Mouse (Mus musculus) hindbrain, embryonic 16.5 days (tissue): ENCODE data around the gene Fggy. TPM values are rescaled to one million over a fixed set of nuclear protein-coding genes. Genes with fewer than 3 reads are reported as not detected.

Experiments
- ATAC-seq: fragments of 200-750 bp; cut with Nextera tagmentation; 2 replicates; pipeline ENCODE4 v1.8.0; 2017; ENCODE audit warnings: moderate TSS enrichment, moderate library complexity
- H3K27ac ChIP-seq: fragments of 300-500 bp; sonication (generic); 2 replicates; pipeline ENCODE4 v1.5.1; 2014; ENCODE audit warnings: low read depth, mild to moderate bottlenecking, control low read depth, low read length, moderate library complexity
- H3K27me3 ChIP-seq: fragments of 300-500 bp; sonication (generic); replicated peaks from 2 replicates; pipeline ENCODE4 v1.6.1; 2014; ENCODE audit warnings: low read length; ENCODE audit not compliant: control insufficient read depth, insufficient read depth
- H3K36me3 ChIP-seq: fragments of 300-500 bp; sonication (generic); 2 replicates; pipeline ENCODE4 v1.6.1; 2014; ENCODE audit warnings: mild to moderate bottlenecking, low read length, moderate library complexity, mixed read lengths; ENCODE audit not compliant: control insufficient read depth, insufficient read depth
- H3K4me1 ChIP-seq: fragments of 300-500 bp; sonication (generic); 2 replicates; pipeline ENCODE4 v1.6.1; 2014; ENCODE audit warnings: low read depth, low read length; ENCODE audit not compliant: control insufficient read depth, insufficient read depth
- H3K4me2 ChIP-seq: fragments of 300-500 bp; sonication (generic); 2 replicates; pipeline ENCODE4 v1.6.1; 2014; ENCODE audit warnings: mild to moderate bottlenecking, low read length, control low read depth, moderate library complexity
- H3K4me3 ChIP-seq: fragments of 300-500 bp; sonication (generic); 2 replicates; pipeline ENCODE4 v1.5.1; 2014; ENCODE audit warnings: mild to moderate bottlenecking, low read length, control low read depth, moderate library complexity
- H3K9ac ChIP-seq: fragments of 300-500 bp; sonication (generic); 2 replicates; pipeline ENCODE4 v1.6.1; 2014; ENCODE audit warnings: low read depth, mild to moderate bottlenecking, control low read depth, low read length, moderate library complexity
- H3K9me3 ChIP-seq: fragments of 300-500 bp; sonication (generic); 2 replicates; pipeline ENCODE4 v1.6.1; 2014; ENCODE audit warnings: mild to moderate bottlenecking, low read length, moderate library complexity; ENCODE audit not compliant: control insufficient read depth
- WGBS: fragments of 180-500 bp; shearing (Covaris S2); extraction: QIAGEN DNeasy Blood & Tissue Kit; methylation state at CpG from one replicate; pipeline ENCODE4 v1.1.7; 2014; 5-methylcytosine and 5-hydroxymethylcytosine counted together
- polyA plus RNA-seq: library from polyadenylated mRNA; unstranded; fragments of >200 nt; fragmentation: Nextera tagmentation; extraction: Ambion mirVana; gene quantifications from 2 replicates; pipeline ENCODE4 v1.2.1, GENCODE M21; 2015

Gene Fggy
- polyA plus RNA-seq, 1 experiment from 2014 or later, result 8.8 TPM

DNA sequence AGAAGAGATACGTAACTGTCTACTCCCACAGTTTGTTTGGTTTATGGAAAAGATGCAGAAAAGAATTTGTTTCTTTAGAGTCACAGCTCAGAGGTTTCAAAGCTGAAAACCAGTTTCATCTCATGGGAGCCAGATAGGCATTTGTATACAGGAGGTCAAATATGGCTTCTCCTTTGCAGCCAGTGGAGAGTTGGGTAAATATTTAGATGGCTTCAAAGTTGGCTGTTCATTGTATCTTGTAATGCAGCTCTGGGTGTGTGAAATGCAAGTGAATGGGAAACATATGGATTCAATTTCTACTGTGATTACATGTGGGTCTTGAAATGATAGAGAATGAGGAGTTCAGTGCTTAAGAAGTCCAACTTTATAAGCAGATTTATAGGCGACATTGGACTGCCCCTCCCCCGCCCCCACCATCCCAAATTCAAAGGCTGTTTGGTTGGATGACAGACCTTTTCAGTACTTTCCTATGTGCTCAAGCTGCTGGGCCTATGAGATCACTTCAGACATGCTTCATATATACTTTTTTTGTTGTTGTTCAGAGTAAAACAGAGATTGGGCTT is 234.7 kb downstream of the Fggy start:
- H3K4me3 ChIP-seq, result no peak overlapping the region
- no peak for ATAC-seq
- H3K27ac ChIP-seq, result no peak overlapping the region
- no peaks in the 10 kb centered on the region for H3K36me3 ChIP-seq
- H3K4me2 ChIP-seq, result no peak overlapping the region
- no peaks in the 10 kb centered on the region for H3K27me3 ChIP-seq
- no peaks in the 10 kb centered on the region; the same call in 1 of the 2 replicates for H3K4me1 ChIP-seq
- no peaks in the 10 kb centered on the region for H3K9me3 ChIP-seq
- no peak overlapping the region for H3K9ac ChIP-seq
- WGBS, result 92% methylated on average over 3 of the region's 3 CpGs

GRCm38 (mm10) chr4:95793647-95794328 is 236.5 kb downstream of the Fggy start:
- Histone ChIP-seq H3K27me3 (no peaks in the 10 kb centered on the region), H3K4me3 (no peak overlapping the region), H3K4me2 (no peak overlapping the region), H3K9me3 (no peaks in the 10 kb centered on the region), H3K27ac (no peak overlapping the region), H3K9ac (no peak overlapping the region), H3K4me1 (no peaks in the 10 kb centered on the region; the same call in 1 of the 2 replicates), H3K36me3 (no peaks in the 10 kb centered on the region)
- WGBS, result 63% methylated on average over 7 of the region's 7 CpGs
- peak; percentile 58 for ATAC-seq

DNA sequence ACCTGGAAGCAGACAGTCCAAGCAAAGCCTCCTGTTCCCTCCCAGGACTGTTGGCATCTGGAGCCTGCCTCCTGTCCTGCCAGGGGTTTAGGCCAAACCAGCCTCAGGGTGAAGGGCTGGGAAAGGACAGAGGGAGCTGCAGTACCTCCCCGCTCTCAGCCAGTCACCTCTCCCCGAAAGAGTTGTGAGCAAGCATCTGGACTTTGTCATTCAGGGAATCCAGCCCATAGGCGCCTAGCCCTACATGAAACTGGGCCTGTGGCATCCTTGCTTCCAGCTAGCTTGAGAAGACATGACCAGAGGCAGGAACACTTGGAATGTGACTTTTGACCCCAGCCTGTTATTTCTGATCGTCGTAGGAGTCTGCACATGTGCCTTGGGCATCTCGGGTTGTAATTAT is 237.3 kb downstream of the Fggy start:
- Histone ChIP-seq H3K36me3 (no peaks in the 10 kb centered on the region), H3K4me2 (no peak overlapping the region), H3K4me1 (no peaks in the 10 kb centered on the region), H3K27ac (no peak overlapping the region), H3K27me3 (no peaks in the 10 kb centered on the region), H3K9me3 (no peaks in the 10 kb centered on the region), H3K9ac (no peak overlapping the region), H3K4me3 (no peak overlapping the region)
- 79% methylated on average over 6 of the region's 6 CpGs for WGBS
- no peak for ATAC-seq

DNA sequence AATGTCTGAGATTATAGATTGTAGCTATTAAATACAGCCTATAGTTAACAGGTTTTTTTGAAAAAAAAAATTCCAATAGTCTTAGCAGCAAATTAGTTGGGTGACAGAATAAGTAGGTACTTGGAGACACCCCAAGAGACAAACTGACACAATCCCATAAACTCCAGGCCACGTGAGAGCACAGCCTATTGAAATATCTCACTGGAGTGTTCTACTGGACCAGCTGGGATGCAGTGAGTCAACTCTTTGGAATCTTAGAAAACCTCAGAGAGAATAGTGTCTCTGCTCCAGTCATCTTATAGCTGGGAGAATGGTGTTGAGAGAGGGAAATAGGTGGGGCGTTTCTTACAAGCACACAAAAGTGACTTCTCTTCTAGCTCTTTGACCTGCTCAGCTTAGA is 238.0 kb downstream of the Fggy start:
- Histone ChIP-seq H3K4me3 (no peak overlapping the region), H3K9ac (no peak overlapping the region), H3K36me3 (no peaks in the 10 kb centered on the region), H3K4me2 (no peak overlapping the region), H3K4me1 (no peaks in the 10 kb centered on the region), H3K27me3 (no peaks in the 10 kb centered on the region), H3K27ac (no peak overlapping the region), H3K9me3 (no peaks in the 10 kb centered on the region)
- 76% methylated on average over 2 of the region's 2 CpGs for WGBS
- no peak for ATAC-seq

- WGBS, result 56% methylated on average over 2 of the region's 2 CpGs
Observed at GRCm38 (mm10) chr4:95819650-95820049, 262.3 kb downstream of the Fggy start.

DNA sequence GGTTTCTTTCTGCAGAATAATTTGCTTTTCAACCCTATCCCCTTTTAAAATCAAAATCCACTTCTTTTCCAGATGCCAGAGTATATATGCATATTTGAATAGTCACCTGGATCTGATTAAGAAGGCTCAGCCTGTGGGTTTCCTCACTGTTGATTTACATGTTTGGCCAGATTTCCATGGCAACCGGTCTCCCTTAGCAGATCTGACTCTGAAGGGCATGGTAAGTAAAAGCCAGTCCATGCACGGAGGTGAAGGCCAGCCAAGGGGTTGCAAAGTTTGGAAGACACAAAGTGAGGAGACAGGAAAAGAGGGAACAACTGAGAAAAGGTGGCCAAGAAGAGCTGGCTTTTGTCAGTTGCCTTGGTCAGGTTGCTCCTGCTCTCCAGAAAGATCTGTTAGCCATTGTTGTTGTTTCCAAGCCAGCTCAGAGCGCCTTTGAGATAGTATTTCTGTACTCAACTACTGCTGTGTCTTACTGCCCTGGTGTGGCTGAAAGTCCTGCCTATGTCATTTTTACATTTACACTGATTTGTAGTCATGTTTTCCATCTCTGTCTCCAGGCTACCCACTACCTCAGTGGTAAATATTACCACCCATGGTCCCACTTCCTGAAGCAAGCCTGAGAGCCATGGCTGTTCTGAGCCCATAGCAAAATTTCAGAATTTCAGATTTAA is 264.7 kb downstream of the Fggy start:
- WGBS, result 69% methylated on average over 3 of the region's 3 CpGs
- no peaks in the 10 kb centered on the region for H3K4me1 ChIP-seq
- no peak overlapping the region for H3K4me2 ChIP-seq
- no peak for ATAC-seq
- no peaks in the 10 kb centered on the region for H3K27me3 ChIP-seq
- H3K9me3 ChIP-seq, result no peaks in the 10 kb centered on the region
- no peak overlapping the region for H3K4me3 ChIP-seq
- H3K27ac ChIP-seq, result no peak overlapping the region
- no peaks in the 10 kb centered on the region for H3K36me3 ChIP-seq
- H3K9ac ChIP-seq, result no peak overlapping the region

More at GRCm38 (mm10) chr4:95819650-95820049, 262.3 kb downstream of the Fggy start:
- Histone ChIP-seq H3K27ac (no peak overlapping the region), H3K4me1 (no peaks in the 10 kb centered on the region), H3K9me3 (no peaks in the 10 kb centered on the region), H3K9ac (no peak overlapping the region), H3K36me3 (no peaks in the 10 kb centered on the region), H3K4me3 (no peak overlapping the region), H3K27me3 (no peaks in the 10 kb centered on the region), H3K4me2 (no peak overlapping the region)
- ATAC-seq, result no peak

- H3K27me3 ChIP-seq, result no peaks in the 10 kb centered on the region
- no peaks in the 10 kb centered on the region for H3K9me3 ChIP-seq
- WGBS, result 96% methylated on average over 4 of the region's 4 CpGs
- H3K4me2 ChIP-seq, result no peak overlapping the region
- ATAC-seq, result no peak
- H3K4me3 ChIP-seq, result no peak overlapping the region
- H3K27ac ChIP-seq, result no peak overlapping the region
- no peaks in the 10 kb centered on the region for H3K4me1 ChIP-seq
- H3K36me3 ChIP-seq, result no peaks in the 10 kb centered on the region
- H3K9ac ChIP-seq, result no peak overlapping the region
Observed at GRCm38 (mm10) chr4:95828164-95828563, 270.9 kb downstream of the Fggy start.

GRCm38 (mm10) chr4:95830320-95830719 is 273.0 kb downstream of the Fggy start:
- ATAC-seq, result no peak
- Histone ChIP-seq H3K4me1 (no peaks in the 10 kb centered on the region), H3K4me2 (no peak overlapping the region), H3K4me3 (no peak overlapping the region), H3K27ac (no peak overlapping the region), H3K27me3 (no peaks in the 10 kb centered on the region), H3K9ac (no peak overlapping the region), H3K36me3 (no peaks in the 10 kb centered on the region), H3K9me3 (no peaks in the 10 kb centered on the region)
- 18% methylated on average over 2 of the region's 2 CpGs for WGBS

DNA sequence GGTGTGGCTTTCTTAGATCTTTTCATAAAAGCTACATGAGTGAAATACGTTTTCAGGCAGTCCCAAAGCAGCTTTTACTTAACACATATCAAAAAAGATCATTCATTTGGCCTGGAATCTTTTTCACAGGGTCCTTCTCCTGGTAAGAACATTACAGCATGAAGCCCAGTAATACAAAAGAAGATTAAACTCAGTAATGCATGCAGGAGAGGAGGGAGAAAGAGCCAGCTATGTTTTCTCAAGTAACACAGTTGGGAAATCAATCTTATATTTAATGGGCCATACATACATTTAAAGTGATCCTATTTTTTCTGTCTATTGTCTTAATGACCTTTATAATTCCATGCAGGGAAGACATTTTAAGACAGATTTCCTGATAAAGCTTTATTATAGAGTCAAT is 282.6 kb downstream of the Fggy start:
- Histone ChIP-seq H3K4me2 (no peak overlapping the region), H3K4me3 (no peak overlapping the region), H3K36me3 (no peaks in the 10 kb centered on the region), H3K27ac (no peak overlapping the region), H3K9ac (no peak overlapping the region), H3K9me3 (no peaks in the 10 kb centered on the region), H3K4me1 (no peaks in the 10 kb centered on the region), H3K27me3 (no peaks in the 10 kb centered on the region)
- WGBS, result 48% methylated on average over 1 of the region's 1 CpGs
- ATAC-seq, result no peak
